Mouse (Mus musculus) liver, embryonic 15.5 days (tissue): Measurements from ENCODE around the gene Egflam. TPM values are rescaled to one million over a fixed set of nuclear protein-coding genes. Genes with fewer than 3 reads are reported as not detected.

ENCODE experiments used
- ATAC-seq: fragments of 200-750 bp; cut with Nextera tagmentation; 2 replicates; pipeline ENCODE4 v1.8.0; 2017; ENCODE audit warnings: moderate number of reproducible peaks, mild to moderate bottlenecking, moderate library complexity; ENCODE audit not compliant: insufficient read depth
- H3K27ac ChIP-seq: fragments of 300-500 bp; sonication (generic); replicated peaks from 2 replicates; pipeline ENCODE4 v1.5.1; 2015; ENCODE audit warnings: mild to moderate bottlenecking, inconsistent platforms
- H3K27me3 ChIP-seq: fragments of 300-500 bp; sonication (generic); 2 replicates; pipeline ENCODE4 v1.6.1; 2015; ENCODE audit warnings: mild to moderate bottlenecking, inconsistent platforms
- H3K36me3 ChIP-seq: fragments of 300-500 bp; sonication (generic); replicated peaks from 2 replicates; pipeline ENCODE4 v1.6.1; 2015; ENCODE audit warnings: moderate library complexity, mild to moderate bottlenecking, inconsistent platforms
- H3K4me1 ChIP-seq: fragments of 300-500 bp; sonication (generic); replicated peaks from 2 replicates; pipeline ENCODE4 v1.6.1; 2015; ENCODE audit warnings: inconsistent platforms
- H3K4me2 ChIP-seq: fragments of 300-500 bp; sonication (generic); 2 replicates; pipeline ENCODE4 v1.6.1; 2015; ENCODE audit warnings: moderate library complexity, mild to moderate bottlenecking, inconsistent platforms
- H3K4me3 ChIP-seq: fragments of 300-500 bp; sonication (generic); replicated peaks from 2 replicates; pipeline ENCODE4 v1.5.1; 2015; ENCODE audit warnings: mild to moderate bottlenecking, inconsistent platforms
- H3K9ac ChIP-seq: fragments of 300-500 bp; sonication (generic); 2 replicates; pipeline ENCODE4 v1.6.1; 2015; ENCODE audit warnings: moderate library complexity, mild to moderate bottlenecking, inconsistent platforms
- H3K9me3 ChIP-seq: fragments of 300-500 bp; sonication (generic); replicated peaks from 2 replicates; pipeline ENCODE4 v1.6.1; 2016; ENCODE audit warnings: inconsistent platforms
- WGBS: fragments of 180-500 bp; shearing (Covaris S2); methylation state at CpG from one replicate; pipeline ENCODE4 v1.1.7; 2015; ENCODE audit warnings: mixed read lengths; ENCODE audit not compliant: insufficient replicate concordance; 5-methylcytosine and 5-hydroxymethylcytosine counted together
- polyA plus RNA-seq: library from polyadenylated mRNA; unstranded; fragments of >200 nt; fragmentation: Nextera tagmentation; extraction: Ambion mirVana; gene quantifications from 2 replicates; pipeline ENCODE4 v1.2.1, GENCODE M21; 2015

Egflam gene
- polyA plus RNA-seq, 1 experiment from 2014 or later, result 0.67 TPM

GRCm38 (mm10) chr15:7340703-7341309, 57.4 kb downstream of the Egflam start:
- WGBS, result 53% methylated on average over 5 of the region's 5 CpGs
- Histone ChIP-seq H3K27me3 (no peaks in the 10 kb centered on the region), H3K9ac (no peak overlapping the region), H3K27ac (no peak overlapping the region), H3K36me3 (no peaks in the 10 kb centered on the region), H3K4me2 (no peak overlapping the region), H3K9me3 (no peaks in the 10 kb centered on the region), H3K4me3 (no peak overlapping the region), H3K4me1 (no peaks in the 10 kb centered on the region)
- ATAC-seq, result no peak

- no peaks in the 10 kb centered on the region for H3K36me3 ChIP-seq
- no peak overlapping the region for H3K4me2 ChIP-seq
- no peak overlapping the region for H3K9ac ChIP-seq
- H3K9me3 ChIP-seq, result no peaks in the 10 kb centered on the region
- no peak overlapping the region for H3K4me3 ChIP-seq
- H3K27me3 ChIP-seq, result no peaks in the 10 kb centered on the region
- no peak overlapping the region for H3K27ac ChIP-seq
- no peak for ATAC-seq
- no peaks in the 10 kb centered on the region for H3K4me1 ChIP-seq
- 60% methylated on average over 11 of the region's 11 CpGs for WGBS
Measured at GRCm38 (mm10) chr15:7334517-7335298, 63.5 kb downstream of the Egflam start.

- no peak overlapping the region for H3K4me3 ChIP-seq
- no peaks in the 10 kb centered on the region for H3K9me3 ChIP-seq
- H3K4me1 ChIP-seq, result no peaks in the 10 kb centered on the region
- no peak overlapping the region for H3K4me2 ChIP-seq
- ATAC-seq, result no peak
- H3K27ac ChIP-seq, result no peak overlapping the region
- 77% methylated on average over 1 of the region's 1 CpGs for WGBS
- H3K9ac ChIP-seq, result no peak overlapping the region
- no peaks in the 10 kb centered on the region for H3K27me3 ChIP-seq
- no peaks in the 10 kb centered on the region for H3K36me3 ChIP-seq
Measured at GRCm38 (mm10) chr15:7332875-7333274, 65.3 kb downstream of the Egflam start.

- Histone ChIP-seq H3K4me2 (no peak overlapping the region), H3K27ac (no peak overlapping the region), H3K27me3 (no peaks in the 10 kb centered on the region), H3K4me3 (no peak overlapping the region), H3K4me1 (no peaks in the 10 kb centered on the region), H3K36me3 (no peaks in the 10 kb centered on the region), H3K9ac (no peak overlapping the region), H3K9me3 (no peaks in the 10 kb centered on the region)
- WGBS, result 45% methylated on average over 2 of the region's 2 CpGs
- no peak for ATAC-seq
Measured at GRCm38 (mm10) chr15:7322599-7323311, 75.4 kb downstream of the Egflam start.

- no peaks in the 10 kb centered on the region for H3K36me3 ChIP-seq
- no peak overlapping the region for H3K27ac ChIP-seq
- no peaks in the 10 kb centered on the region for H3K9me3 ChIP-seq
- WGBS, result 48% methylated on average over 4 of the region's 4 CpGs
- H3K27me3 ChIP-seq, result no peaks in the 10 kb centered on the region
- H3K4me2 ChIP-seq, result no peak overlapping the region
- ATAC-seq, result no peak
- no peak overlapping the region for H3K4me3 ChIP-seq
- no peaks in the 10 kb centered on the region for H3K4me1 ChIP-seq
- no peak overlapping the region for H3K9ac ChIP-seq
Measured at GRCm38 (mm10) chr15:7320901-7321300, 77.3 kb downstream of the Egflam start.

GRCm38 (mm10) chr15:7315539-7315938, 82.7 kb downstream of the Egflam start:
- H3K4me3 ChIP-seq, result no peak overlapping the region

GRCm38 (mm10) chr15:7308711-7309110, 89.5 kb downstream of the Egflam start:
- Histone ChIP-seq H3K27ac (no peak overlapping the region), H3K4me3 (no peak overlapping the region), H3K9me3 (no peaks in the 10 kb centered on the region), H3K4me2 (no peak overlapping the region), H3K27me3 (no peaks in the 10 kb centered on the region), H3K9ac (no peak overlapping the region), H3K36me3 (no peaks in the 10 kb centered on the region), H3K4me1 (no peaks in the 10 kb centered on the region)
- 78% methylated on average over 4 of the region's 4 CpGs for WGBS
- ATAC-seq, result no peak

More at GRCm38 (mm10) chr15:7315539-7315938, 82.7 kb downstream of the Egflam start:
- Histone ChIP-seq H3K4me2 (no peak overlapping the region), H3K9me3 (no peaks in the 10 kb centered on the region), H3K4me1 (no peaks in the 10 kb centered on the region), H3K36me3 (no peaks in the 10 kb centered on the region), H3K27ac (no peak overlapping the region), H3K27me3 (no peaks in the 10 kb centered on the region), H3K9ac (no peak overlapping the region)
- WGBS, result 59% methylated on average over 9 of the region's 9 CpGs
- ATAC-seq, result no peak

GRCm38 (mm10) chr15:7299892-7300291, 98.3 kb downstream of the Egflam start:
- Histone ChIP-seq H3K9me3 (no peaks in the 10 kb centered on the region), H3K4me2 (no peak overlapping the region), H3K36me3 (no peaks in the 10 kb centered on the region), H3K4me1 (no peaks in the 10 kb centered on the region), H3K4me3 (no peak overlapping the region), H3K9ac (no peak overlapping the region), H3K27ac (no peak overlapping the region), H3K27me3 (no peaks in the 10 kb centered on the region)
- 50% methylated on average over 1 of the region's 1 CpGs for WGBS
- no peak for ATAC-seq

GRCm38 (mm10) chr15:7295199-7295598, 103.0 kb downstream of the Egflam start:
- H3K4me3 ChIP-seq, result no peak overlapping the region

GRCm38 (mm10) chr15:7292854-7293253, 105.3 kb downstream of the Egflam start:
- H3K9ac ChIP-seq, result no peak overlapping the region
- H3K27me3 ChIP-seq, result no peaks in the 10 kb centered on the region
- no peak overlapping the region for H3K4me2 ChIP-seq
- H3K4me1 ChIP-seq, result no peaks in the 10 kb centered on the region
- no peak overlapping the region for H3K27ac ChIP-seq
- ATAC-seq, result no peak
- no peaks in the 10 kb centered on the region for H3K36me3 ChIP-seq
- H3K9me3 ChIP-seq, result no peaks in the 10 kb centered on the region
- H3K4me3 ChIP-seq, result no peak overlapping the region

More at GRCm38 (mm10) chr15:7295199-7295598, 103.0 kb downstream of the Egflam start:
- Histone ChIP-seq H3K27me3 (no peaks in the 10 kb centered on the region), H3K9ac (no peak overlapping the region), H3K4me2 (no peak overlapping the region), H3K4me1 (no peaks in the 10 kb centered on the region), H3K36me3 (no peaks in the 10 kb centered on the region), H3K9me3 (no peaks in the 10 kb centered on the region), H3K27ac (no peak overlapping the region)
- no peak for ATAC-seq
- 50% methylated on average over 1 of the region's 1 CpGs for WGBS

GRCm38 (mm10) chr15:7290003-7290402, 108.2 kb downstream of the Egflam start:
- Histone ChIP-seq H3K27ac (no peak overlapping the region), H3K36me3 (no peaks in the 10 kb centered on the region), H3K27me3 (no peaks in the 10 kb centered on the region), H3K9me3 (no peaks in the 10 kb centered on the region), H3K4me3 (no peak overlapping the region), H3K9ac (no peak overlapping the region), H3K4me1 (no peaks in the 10 kb centered on the region), H3K4me2 (no peak overlapping the region)
- no peak for ATAC-seq
- whole genome bisulfite sequencing, result 55% methylated on average over 4 of the region's 4 CpGs
